Mouse (Mus musculus) kidney, adult 8-10 months (tissue): ENCODE data around the gene Cyp2c50.
"Not testable (repeated sequence)": the region's sequence is repeated elsewhere in the genome, so short reads cannot be mapped to it uniquely, and the experiment has no call there.

Experiments used
- DNase-seq, 2 experiments: peaks; one replicate each; pipeline ENCODE4 v3.0.0; 2022

Gene Cyp2c50

GRCm38 (mm10) chr19:40089421-40089820, at the start of gene Cyp2c50:
Cyp2c50 (plus strand) TSS chr19:40089688.
- DNase-seq = not testable (repeated sequence)

- no peak for DNase-seq
These were observed 15.8 kb upstream of the Cyp2c50 start, which contains the start of gene Cyp2c54 for GRCm38 (mm10) chr19:40073701-40074100. Cyp2c54 (minus strand) TSS chr19:40073827.

- DNase-seq = no peak
These were observed 1.1 kb upstream of the Cyp2c50 start for GRCm38 (mm10) chr19:40088381-40088780.

- no peak for DNase-seq
These were observed 1.6 kb downstream of the Cyp2c50 start for GRCm38 (mm10) chr19:40091111-40091510.

GRCm38 (mm10) chr19:40119624-40120023, 30.1 kb downstream of the Cyp2c50 start:
- not testable (repeated sequence) for DNase-seq

GRCm38 (mm10) chr19:40125165-40125564, 35.7 kb downstream of the Cyp2c50 start:
- DNase-seq = not testable (repeated sequence)

GRCm38 (mm10) chr19:40126996-40127395, 37.5 kb downstream of the Cyp2c50 start:
- not testable (repeated sequence) for DNase-seq
